Mouse (Mus musculus) liver, postnatal 0 days (tissue): ENCODE data around the gene Fam213a.

ENCODE experiments used
- CTCF ChIP-seq: sonication (generic); IDR thresholded peaks from 2 replicates; pipeline ENCODE4 v1.5.1; 2016; ENCODE audit warnings: antibody characterized with exemption, low read depth
- EP300 ChIP-seq: IDR thresholded peaks from 2 replicates; pipeline ENCODE4 v1.6.1; 2016; ENCODE audit warnings: antibody characterized with exemption, low read depth, mild to moderate bottlenecking

- TF ChIP-seq CTCF, result no peak
- TF ChIP-seq EP300, result no peak
Observed at GRCm38 (mm10) chr14:40948522-40948921, 65.1 kb downstream of the Fam213a start.
